In genomic region chr6:68977959-68978358, GRCm38 (mm10) we compare ENCODE assay signal across 25 mouse cellular contexts.
"Had no signal": no experiment of that assay in that cellular context is flagged by ENCODE, and none has a peak within 500 bp of the region (broad histone marks: within the 10 kb centered on the region; RNA-seq: fewer than 3 reads in every experiment).

No protein-coding gene starts in this region.

- H3K4me3 ChIP-seq: heart, adult 2 months; heart, embryonic 10.5 days; heart, embryonic 12.5 days; hindbrain, embryonic 10.5 days; hindbrain, embryonic 12.5 days; intestine, embryonic 15.5 days; layer of hippocampus, adult 2 months; limb, embryonic 13.5 days; limb, embryonic 15.5 days had no signal

- H3K27me3 ChIP-seq: heart, embryonic 12.5 days; hindbrain, embryonic 12.5 days; intestine, embryonic 15.5 days; limb, embryonic 13.5 days; limb, embryonic 15.5 days had no signal

- H3K4me1 ChIP-seq: heart, embryonic 10.5 days; heart, embryonic 12.5 days; hindbrain, embryonic 10.5 days; hindbrain, embryonic 12.5 days; intestine, embryonic 15.5 days; limb, embryonic 13.5 days; limb, embryonic 15.5 days had no signal

- ATAC-seq: forebrain, postnatal 0 days; hindbrain, embryonic 16.5 days; inflammation-experienced regulatory T-cells, adult 6 months; intestine, embryonic 15.5 days; intestine, postnatal 0 days had no signal

- H3K27ac ChIP-seq: heart, adult 2 months; heart, embryonic 10.5 days; hindbrain, embryonic 10.5 days; hindbrain, embryonic 12.5 days; hindbrain, embryonic 14.5 days; intestine, embryonic 15.5 days; layer of hippocampus, adult 2 months; limb, embryonic 13.5 days; limb, embryonic 15.5 days had no signal

- H3K4me2 ChIP-seq: heart, embryonic 12.5 days; hindbrain, embryonic 12.5 days; hindbrain, embryonic 14.5 days; intestine, embryonic 15.5 days; limb, embryonic 13.5 days; limb, embryonic 15.5 days had no signal

- H3K9me3 ChIP-seq: heart, embryonic 10.5 days; hindbrain, embryonic 12.5 days; intestine, embryonic 15.5 days; limb, embryonic 13.5 days; limb, embryonic 15.5 days had no signal

- H3K36me3 ChIP-seq: heart, embryonic 10.5 days; heart, embryonic 12.5 days; hindbrain, embryonic 10.5 days; hindbrain, embryonic 12.5 days; intestine, embryonic 15.5 days; limb, embryonic 13.5 days; limb, embryonic 15.5 days had no signal

- H3K9ac ChIP-seq: forebrain, postnatal 0 days; heart, embryonic 12.5 days; hindbrain, embryonic 12.5 days; hindbrain, embryonic 14.5 days; intestine, embryonic 15.5 days; limb, embryonic 13.5 days; limb, embryonic 15.5 days had no signal

- DNase-seq: forebrain, postnatal 0 days; gastrocnemius, postnatal 14 days; gastrocnemius, postnatal 36 days; heart, adult 11 months; heart, adult 2 months; heart, postnatal 10 days; heart, postnatal 4 days; kidney, adult 18-20 months; kidney, adult 8-10 months; kidney, postnatal 10 days; kidney, postnatal 25 days; kidney, postnatal 4 days; left cerebral cortex, postnatal 4 days had no signal
